Mouse (Mus musculus) c-Kit-positive CD71-positive TER-119-negative erythroid progenitor cells, embryonic 14.5 days (primary cell): ENCODE data around the gene H2-T22.
"Not testable (repeated sequence)": the region's sequence is repeated elsewhere in the genome, so short reads cannot be mapped to it uniquely, and the experiment has no call there.

ENCODE experiments used
- DNase-seq: peaks from one replicate; pipeline ENCODE4 v3.0.0-alpha.2; 2013; ENCODE audit warnings: low read depth

The H2-T22 gene

GRCm38 (mm10) chr17:36030046-36030702, 12.4 kb downstream of the H2-T22 start:
- DNase-seq: not testable (repeated sequence)

DNA sequence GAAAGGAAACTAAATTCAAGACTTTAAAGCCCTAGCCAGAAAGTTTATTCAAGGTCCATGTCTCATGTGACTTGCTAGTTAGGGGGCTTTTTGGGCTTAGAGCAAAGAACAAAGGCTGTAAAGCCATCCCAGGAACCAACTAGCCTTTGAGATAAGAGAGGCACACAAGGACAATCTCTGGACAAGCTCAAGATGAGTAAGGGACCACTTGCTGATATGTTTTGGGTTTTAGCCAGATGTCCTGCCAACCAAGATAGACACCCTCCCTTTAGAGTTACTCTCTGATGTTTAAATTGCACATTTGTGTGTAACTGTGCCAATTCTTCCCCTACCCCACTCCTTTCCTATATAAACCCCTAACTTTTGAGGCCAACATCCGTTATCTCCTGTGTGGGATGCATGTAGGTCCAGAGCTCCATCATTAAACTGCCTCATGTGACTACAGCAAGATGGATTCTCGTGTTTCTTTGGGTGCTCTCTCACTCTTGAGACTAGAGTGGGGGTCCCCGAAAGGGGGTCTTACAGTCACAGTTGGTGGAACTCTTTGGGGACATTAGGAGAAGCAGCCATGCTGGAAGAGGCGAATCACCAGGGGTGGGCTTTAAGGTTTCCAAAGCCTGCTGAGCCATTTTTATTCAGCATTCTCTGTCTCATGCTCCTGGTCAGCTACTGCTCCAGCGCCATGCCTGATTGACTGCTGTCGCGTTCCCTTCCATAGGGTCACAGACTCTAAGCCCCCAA, 13.5 kb downstream of the H2-T22 start:
- no peak for DNase-seq

GRCm38 (mm10) chr17:36027663-36028062, 14.9 kb downstream of the H2-T22 start:
- DNase-seq: no peak

- no peak for DNase-seq
Observed at GRCm38 (mm10) chr17:36025901-36026300, 16.6 kb downstream of the H2-T22 start.

- no peak for DNase-seq
Observed at GRCm38 (mm10) chr17:36025197-36025596, 17.4 kb downstream of the H2-T22 start.

DNA sequence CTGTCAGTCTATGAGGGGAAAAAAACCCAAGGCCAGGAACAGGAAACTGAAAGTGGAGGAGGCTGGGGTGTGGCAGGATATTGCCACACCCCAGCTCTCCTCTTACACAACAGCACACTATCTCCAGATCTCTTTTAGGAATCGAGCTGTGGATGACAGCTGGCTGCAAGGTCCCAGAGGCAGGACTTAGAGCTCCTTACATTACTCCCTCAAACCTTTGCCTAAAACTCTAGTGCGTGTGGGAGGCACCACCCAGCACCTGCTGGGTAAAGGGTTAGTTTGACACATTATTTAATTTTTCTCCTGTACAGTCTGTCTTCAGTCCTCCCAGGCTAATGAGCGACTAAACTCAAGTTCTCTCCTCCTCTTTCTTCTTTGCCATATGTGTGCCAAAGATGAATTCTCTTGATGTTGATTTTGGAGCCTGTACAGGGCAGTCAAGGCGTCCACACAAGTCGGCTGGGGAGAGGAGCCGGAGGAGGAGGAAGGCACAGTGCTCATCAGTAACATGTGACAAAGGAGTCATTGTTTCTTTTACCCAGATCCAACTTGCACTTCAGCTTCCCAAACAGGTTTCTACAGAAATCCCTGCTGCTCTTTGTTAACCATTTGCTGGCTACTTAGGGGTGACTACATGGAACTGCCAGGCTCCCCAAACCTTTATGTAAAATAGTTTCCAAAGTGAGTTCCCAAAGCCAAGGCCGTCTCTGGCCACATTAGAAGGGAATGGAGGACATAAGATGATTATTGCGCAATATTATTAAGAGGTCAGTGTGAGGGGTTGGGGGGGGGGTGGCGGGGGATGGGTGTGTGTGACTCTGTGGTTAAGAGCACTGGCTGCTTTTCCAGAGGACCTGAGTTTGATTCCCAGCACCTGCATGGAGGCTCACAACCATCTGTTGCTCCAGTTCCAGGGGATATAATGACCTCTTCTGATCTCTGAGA, 18.6 kb downstream of the H2-T22 start:
- DNase-seq: no peak

- DNase-seq: no peak
Observed at GRCm38 (mm10) chr17:36022922-36023321, 19.6 kb downstream of the H2-T22 start.

GRCm38 (mm10) chr17:36022098-36022497, 20.4 kb downstream of the H2-T22 start:
- DNase-seq: no peak

DNA sequence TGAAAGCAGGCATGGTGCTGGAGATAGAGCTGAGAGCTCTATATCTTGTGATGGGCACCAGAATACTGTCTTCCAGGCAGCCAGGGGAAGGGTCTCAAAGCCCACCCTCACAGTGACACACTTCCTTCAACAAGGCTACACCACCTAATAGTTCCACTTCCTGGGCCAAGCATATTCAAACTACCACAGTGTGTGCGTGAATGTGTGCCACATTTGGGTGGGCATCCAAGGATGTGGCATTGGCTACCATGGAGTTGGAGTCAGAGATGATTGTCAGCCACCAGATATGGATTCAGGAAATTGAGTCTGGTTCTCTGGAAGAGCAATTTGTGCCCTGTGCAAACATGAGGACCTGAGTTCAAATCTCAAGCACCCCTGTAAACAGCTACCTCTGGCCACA, 21.2 kb downstream of the H2-T22 start:
- no peak for DNase-seq

DNA sequence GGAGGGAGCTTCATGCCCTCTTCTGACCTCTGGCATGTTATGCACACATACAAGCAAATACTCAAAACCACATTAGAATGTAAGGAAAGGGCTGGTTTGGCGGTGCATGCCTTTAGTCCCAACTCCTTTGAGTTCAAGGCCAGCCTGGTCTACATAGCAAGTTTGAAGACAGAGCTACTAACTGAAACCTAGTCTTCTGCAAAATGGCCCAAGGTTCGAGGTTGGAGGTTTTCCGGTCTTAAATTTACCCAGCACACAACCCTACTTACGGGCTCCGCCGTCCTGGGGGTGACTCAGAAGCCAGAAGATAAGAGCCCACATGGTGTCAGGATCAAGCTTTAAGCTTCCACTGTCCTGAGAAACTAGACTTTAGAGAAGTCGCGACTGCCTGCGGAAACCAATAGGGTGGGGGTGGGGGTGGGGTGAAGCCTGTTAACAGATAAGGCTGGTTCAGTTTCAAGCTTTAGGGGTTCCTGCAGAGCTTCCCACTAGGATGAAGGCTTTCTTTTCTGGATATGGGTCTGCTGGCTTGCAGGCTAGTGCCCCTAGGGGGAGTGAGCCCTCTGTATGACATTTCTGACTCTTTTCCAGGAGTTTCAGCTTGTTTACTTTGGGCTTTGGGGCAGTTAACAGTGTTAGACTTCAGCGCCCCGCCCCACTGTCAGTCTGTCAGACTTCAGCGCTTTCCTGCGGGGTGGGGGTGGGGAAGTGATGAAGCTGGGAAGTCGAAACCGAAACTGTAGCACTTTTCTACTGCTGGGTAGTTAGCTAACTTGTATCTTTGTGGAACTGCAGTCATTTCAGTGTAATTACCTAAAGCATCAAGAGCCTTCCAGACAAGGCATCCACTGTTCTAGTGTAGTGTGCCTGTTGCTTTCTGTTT, 22.1 kb downstream of the H2-T22 start, which contains the start of gene H2-T24:
Gene H2-T24, minus strand, starts transcription at position 370 of the 883 bp plus-strand sequence.
- no peak for DNase-seq

DNA sequence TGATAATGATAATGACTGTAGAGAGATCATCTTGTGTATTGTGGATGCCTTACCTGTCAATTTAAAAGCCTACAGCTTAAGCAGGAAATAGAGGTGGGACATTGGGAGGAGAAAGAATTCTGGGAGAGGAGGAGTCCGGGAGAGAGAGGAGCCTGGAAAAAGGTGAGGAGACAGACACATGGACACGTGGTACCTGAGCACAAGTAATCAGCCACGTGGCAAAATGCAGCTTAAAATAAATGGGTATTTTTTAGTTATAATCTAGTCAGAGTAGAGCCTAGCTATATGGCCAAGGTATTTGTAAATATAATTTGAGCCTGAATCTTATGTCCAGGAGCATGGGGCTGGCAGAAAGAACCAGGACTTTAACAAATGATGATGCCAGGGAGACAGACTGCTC, 23.0 kb downstream of the H2-T22 start:
- no peak for DNase-seq

DNA sequence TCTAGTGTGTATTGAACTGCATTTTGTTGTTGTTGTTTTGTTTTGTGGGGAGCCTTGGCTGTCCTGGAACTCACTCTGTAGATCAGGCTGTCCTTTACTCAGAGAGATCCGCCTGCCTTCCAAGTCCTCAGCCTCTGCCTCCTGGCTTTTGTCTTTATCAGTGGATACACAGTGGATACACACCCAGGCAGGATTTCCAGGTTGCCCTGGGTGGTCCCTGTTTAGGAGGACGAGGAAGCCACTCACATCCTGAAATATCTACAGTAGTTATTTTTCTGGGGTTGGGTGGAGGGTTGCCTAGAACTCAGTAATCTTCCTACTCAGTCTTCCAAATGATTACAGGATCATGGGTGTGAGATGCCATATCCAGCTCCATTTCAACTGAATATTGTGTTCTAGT, 23.6 kb downstream of the H2-T22 start:
- DNase-seq: no peak

- no peak for DNase-seq
Observed at GRCm38 (mm10) chr17:36017046-36017445, 25.5 kb downstream of the H2-T22 start.

GRCm38 (mm10) chr17:36014977-36015376, 27.6 kb downstream of the H2-T22 start:
- no peak for DNase-seq

DNA sequence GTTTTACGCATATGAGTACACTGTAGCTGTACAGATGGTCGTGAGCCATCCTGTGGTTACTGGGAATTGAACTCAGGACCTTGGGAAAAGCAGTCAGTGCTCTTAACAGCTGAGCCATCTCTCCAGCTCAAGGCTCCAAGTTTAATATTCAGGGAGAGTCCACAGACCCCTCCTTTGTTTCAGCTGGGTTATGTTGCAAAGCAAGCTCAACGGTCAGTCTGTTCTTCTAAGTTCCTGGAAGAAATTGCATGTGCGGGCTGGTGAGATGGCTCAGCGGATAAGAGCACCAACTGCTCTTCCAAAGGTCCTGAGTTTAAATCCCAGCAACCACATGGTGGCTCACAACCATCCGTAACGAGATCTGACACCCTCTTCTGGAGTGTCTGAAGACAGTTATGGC, 38.1 kb downstream of the H2-T22 start:
- not testable (repeated sequence) for DNase-seq

DNA sequence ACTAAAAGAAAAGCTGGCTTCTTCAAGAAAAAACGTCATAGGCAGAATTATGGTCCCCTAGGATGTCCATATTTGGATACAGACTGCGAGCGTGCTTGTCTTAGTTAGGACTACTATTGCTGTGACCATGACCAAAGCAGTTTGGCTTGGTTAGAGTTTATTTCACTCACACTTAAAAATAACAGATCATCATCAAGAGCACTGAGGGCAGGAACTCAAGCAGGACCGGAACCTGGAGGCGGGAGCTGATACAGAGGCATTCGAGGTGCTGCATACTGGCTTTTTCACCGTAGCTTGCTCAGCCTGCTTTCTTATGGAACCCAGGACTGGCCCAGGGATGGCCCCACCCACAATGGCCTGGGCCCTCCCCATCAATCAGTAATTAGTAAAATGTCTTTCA, 39.2 kb downstream of the H2-T22 start:
- DNase-seq: no peak

DNA sequence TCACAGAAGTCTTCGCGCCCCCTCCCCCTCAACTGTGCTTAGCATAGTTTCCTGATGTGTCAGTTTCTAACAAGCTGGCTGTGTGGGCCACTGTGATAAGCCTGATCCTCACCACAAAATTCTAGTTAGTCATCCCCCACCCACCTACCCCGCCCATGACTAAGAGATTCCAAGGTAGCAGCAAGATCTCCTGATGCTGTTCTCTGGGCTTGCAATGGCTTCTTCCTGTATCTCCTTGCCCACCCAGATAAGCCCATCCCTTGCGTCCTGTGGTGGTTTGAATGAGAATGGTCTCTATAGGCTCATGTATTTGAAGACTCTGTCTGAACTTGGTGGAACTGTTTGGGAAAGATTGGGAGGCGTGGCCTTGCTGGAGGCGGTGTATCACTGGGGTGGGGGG, 40.6 kb downstream of the H2-T22 start:
- peak; percentile 77 for DNase-seq

- no peak for DNase-seq
Observed at GRCm38 (mm10) chr17:36001121-36001897, 41.2 kb downstream of the H2-T22 start.

- no peak for DNase-seq
Observed at GRCm38 (mm10) chr17:36000349-36000748, 42.2 kb downstream of the H2-T22 start.

GRCm38 (mm10) chr17:35999356-35999755, 43.2 kb downstream of the H2-T22 start:
- no peak for DNase-seq
